In the genomic region with DNA sequence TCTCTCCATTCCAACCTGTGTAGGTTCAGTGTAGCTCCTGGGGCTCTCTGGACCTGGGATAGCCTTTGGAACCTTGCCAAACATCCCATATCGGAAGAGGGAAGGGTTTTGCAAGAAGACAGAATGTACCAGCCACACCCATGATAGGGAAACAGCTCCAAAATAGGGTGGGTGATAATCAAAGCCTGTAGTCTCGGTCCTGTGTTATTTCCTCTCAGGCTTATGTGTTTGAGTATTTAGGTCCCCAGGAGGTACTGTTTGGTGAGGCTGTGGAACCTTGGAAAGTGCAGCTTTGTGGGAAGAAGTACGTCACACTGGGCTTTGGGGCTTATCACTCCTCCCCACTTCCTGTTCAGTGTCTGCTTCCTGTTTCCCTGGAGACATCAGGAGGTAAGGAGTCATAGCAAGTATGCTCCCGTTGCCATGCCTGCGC, we compare ENCODE assay signal across 13 mouse cellular contexts. TPM values are rescaled to one million over a fixed set of nuclear protein-coding genes. Genes with fewer than 3 reads are reported as not detected.
DNase-seq lines count a peak whose midpoint lies in the region; ATAC-seq and TF ChIP-seq lines count a peak whose summit lies in the region.
"Had no signal": no experiment of that assay in that cellular context is flagged by ENCODE, and none has a peak within 500 bp of the region (broad histone marks: within the 10 kb centered on the region; RNA-seq: fewer than 3 reads in every experiment).

No protein-coding gene starts in this region.

- H3K27ac ChIP-seq in layer of hippocampus, adult 2 months = 0 out of 2 replicates have a peak overlapping the region, but pooled peaks have one; percentile 24
- H3K27ac ChIP-seq in brown adipose tissue, adult 24 weeks (replicated peaks; ENCODE audit: low read depth, low read length) = peak overlapping the region; percentile 51; the same call in 1 of the 2 replicates
- no peak overlapping the region for H3K27ac ChIP-seq in heart, embryonic 15.5 days
- H3K27ac ChIP-seq in midbrain, embryonic 16.5 days (ENCODE audit: low read length) = no peak overlapping the region
- no peak overlapping the region for H3K27ac ChIP-seq in limb, embryonic 10.5 days
- H3K27ac ChIP-seq: limb, embryonic 15.5 days; midbrain, embryonic 10.5 days had no signal

- H3K9ac ChIP-seq in heart, embryonic 15.5 days = no peak overlapping the region
- no peak overlapping the region for H3K9ac ChIP-seq in midbrain, embryonic 16.5 days (ENCODE audit: low read depth, low read length)
- H3K9ac ChIP-seq: limb, embryonic 15.5 days had no signal

- DNase-seq in layer of hippocampus, adult 2 months (ENCODE audit: low spot score in 2 of 2) = no peak
- DNase-seq in layer of hippocampus, postnatal 10 days (ENCODE audit: low spot score in 2 of 2) = no peak
- no peak for DNase-seq in embryo, embryonic 9.5 days (ENCODE audit: extremely low spot score)
- DNase-seq in limb, embryonic 10.5 days (ENCODE audit: low spot score) = no peak
- DNase-seq: cerebellum, adult 2 months; kidney, adult 11 months; kidney, postnatal 36 days had no signal

- 46% methylated on average over 5 of the region's 5 CpGs for WGBS in heart, embryonic 15.5 days
- 86% methylated on average over 5 of the region's 5 CpGs for WGBS in midbrain, embryonic 16.5 days
- 88% methylated on average over 5 of the region's 5 CpGs for WGBS in limb, embryonic 10.5 days

- no peak overlapping the region for H3K4me2 ChIP-seq in heart, embryonic 15.5 days
- H3K4me2 ChIP-seq in midbrain, embryonic 16.5 days (ENCODE audit: low read length) = no peak overlapping the region
- H3K4me2 ChIP-seq: limb, embryonic 15.5 days had no signal

- no peaks in the 10 kb centered on the region for H3K27me3 ChIP-seq in heart, embryonic 15.5 days
- peaks cover 1% of the 10 kb centered on the region for H3K27me3 ChIP-seq in megakaryocyte, embryonic 14.5 days (replicated peaks)
- no peaks in the 10 kb centered on the region for H3K27me3 ChIP-seq in midbrain, embryonic 16.5 days (ENCODE audit: control insufficient read depth, insufficient read depth, low read depth, low read length)
- no peaks in the 10 kb centered on the region for H3K27me3 ChIP-seq in limb, embryonic 10.5 days (ENCODE audit: low read depth, poor library complexity, severe bottlenecking)
- H3K27me3 ChIP-seq: limb, embryonic 15.5 days had no signal

- no peak for TF ChIP-seq CTCF in layer of hippocampus, adult 2 months (conservative IDR thresholded peaks at IDR 0.05)

- H3K4me1 ChIP-seq in brown adipose tissue, adult 24 weeks (ENCODE audit: control insufficient read depth, insufficient read depth, insufficient read length, low read length) = no peaks in the 10 kb centered on the region; the same call in 1 of the 2 replicates
- H3K4me1 ChIP-seq in heart, embryonic 15.5 days (replicated peaks) = peaks cover 5% of the 10 kb centered on the region; the same call in 1 of the 2 replicates
- H3K4me1 ChIP-seq in megakaryocyte, embryonic 14.5 days = peaks cover 49% of the 10 kb centered on the region
- no peaks in the 10 kb centered on the region for H3K4me1 ChIP-seq in midbrain, embryonic 16.5 days (ENCODE audit: control insufficient read depth, insufficient read depth, low read length)
- no peaks in the 10 kb centered on the region; the same call in 1 of the 2 replicates for H3K4me1 ChIP-seq in limb, embryonic 10.5 days
- H3K4me1 ChIP-seq: limb, embryonic 15.5 days had no signal

- H3K36me3 ChIP-seq in heart, embryonic 15.5 days = no peaks in the 10 kb centered on the region
- H3K36me3 ChIP-seq in megakaryocyte, embryonic 14.5 days (replicated peaks; ENCODE audit: low read length) = peaks cover 44% of the 10 kb centered on the region
- no peaks in the 10 kb centered on the region for H3K36me3 ChIP-seq in midbrain, embryonic 16.5 days (ENCODE audit: control insufficient read depth, insufficient read depth, low read length)
- no peaks in the 10 kb centered on the region for H3K36me3 ChIP-seq in limb, embryonic 10.5 days

- H3K9me3 ChIP-seq in heart, embryonic 15.5 days (replicated peaks) = no peaks in the 10 kb centered on the region
- peaks cover 9% of the 10 kb centered on the region for H3K9me3 ChIP-seq in megakaryocyte, embryonic 14.5 days
- H3K9me3 ChIP-seq in midbrain, embryonic 16.5 days (replicated peaks; ENCODE audit: control insufficient read depth, low read length, poor library complexity, severe bottlenecking) = no peaks in the 10 kb centered on the region
- no peaks in the 10 kb centered on the region for H3K9me3 ChIP-seq in limb, embryonic 10.5 days (replicated peaks)
- H3K9me3 ChIP-seq: limb, embryonic 15.5 days; midbrain, embryonic 10.5 days had no signal

- H3K4me3 ChIP-seq in layer of hippocampus, adult 2 months = no peak overlapping the region
- no peak overlapping the region for H3K4me3 ChIP-seq in brown adipose tissue, adult 24 weeks (ENCODE audit: insufficient read depth, low read depth, low read length)
- no peak overlapping the region for H3K4me3 ChIP-seq in heart, embryonic 15.5 days
- H3K4me3 ChIP-seq in megakaryocyte, embryonic 14.5 days (replicated peaks) = peak overlapping the region; percentile 66
- H3K4me3 ChIP-seq in midbrain, embryonic 16.5 days (ENCODE audit: low read depth, low read length) = no peak overlapping the region
- no peak overlapping the region for H3K4me3 ChIP-seq in limb, embryonic 10.5 days
- H3K4me3 ChIP-seq: limb, embryonic 15.5 days; midbrain, embryonic 10.5 days had no signal

- peak; percentile 45 for ATAC-seq in heart, embryonic 15.5 days (replicated peaks; ENCODE audit: insufficient number of reproducible peaks, insufficient read depth, low FRiP score, low read depth)
- no peak for ATAC-seq in midbrain, embryonic 16.5 days

RNA-seq across cellular contexts. Expression of a gene that starts 42.7 kb away (rescaled TPM):
- total RNA-seq in layer of hippocampus, adult 2 months (2021) = 100 to 1,000 TPM; 149 to 154 TPM
- total RNA-seq in layer of hippocampus, postnatal 10 days (2021) = 10 to 100 TPM; 73.9 to 77.4 TPM
- 7.4 and 13.2 TPM in 2 replicates for polyA plus RNA-seq in brown adipose tissue, adult 24 weeks (2012; ENCODE audit: insufficient read depth, insufficient read length, missing spikeins)
- polyA plus RNA-seq in heart, embryonic 15.5 days (2015; fragmentation: Nextera tagmentation; extraction: Ambion mirVana) = 7.6 and 10.2 TPM in 2 replicates
- 7.4 and 13.9 TPM in 2 replicates for polyA plus RNA-seq in megakaryocyte, embryonic 14.5 days (2012; ENCODE audit: insufficient read depth, low replicate concordance)
- polyA plus RNA-seq in midbrain, embryonic 16.5 days (2015; fragmentation: Nextera tagmentation; extraction: Ambion mirVana) = 44.6 and 47.5 TPM in 2 replicates
- 15.7 and 18.5 TPM in 2 replicates for polyA plus RNA-seq in limb, embryonic 10.5 days (2016; fragmentation: Nextera tagmentation; extraction: Ambion mirVana)

Comparison
In these comparisons a context has a peak if more than half of its experiments do, and no peak if none do; other contexts are left out.
1. H3K27ac ChIP-seq: peak in layer of hippocampus, adult 2 months (single experiment) and brown adipose tissue, adult 24 weeks (single experiment); none in heart, embryonic 15.5 days (single experiment), midbrain, embryonic 16.5 days (single experiment) and limb, embryonic 10.5 days (single experiment).